In the genomic region with DNA sequence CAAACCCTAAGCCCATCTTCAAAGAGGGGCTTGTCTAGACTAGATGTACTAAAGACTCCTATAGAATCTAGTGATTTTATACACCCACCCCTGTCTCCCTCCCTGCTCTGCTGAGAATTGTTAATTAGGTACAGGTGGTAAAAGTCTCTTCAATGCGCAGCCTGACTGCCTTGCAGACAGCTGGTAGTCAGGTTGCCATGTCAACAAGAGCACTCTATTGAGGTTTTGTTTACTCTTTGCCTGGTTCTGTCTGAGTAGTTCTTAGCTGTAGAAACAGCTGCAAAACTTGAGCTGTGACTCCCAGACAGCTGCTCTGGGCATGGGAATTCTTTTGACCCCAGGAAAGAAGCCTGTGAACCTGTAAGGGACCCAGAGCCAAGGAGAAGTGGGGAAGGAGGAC, we compare ENCODE assay signal across 9 mouse cellular contexts.
A peak's percentile ranks its signal among the peaks of the same experiment; 100 is the strongest.
DNase-seq lines count a peak whose midpoint lies in the region; ATAC-seq lines count a peak whose summit lies in the region.
"Had no signal": no experiment of that assay in that cellular context is flagged by ENCODE, and none has a peak within 500 bp of the region (broad histone marks: within the 10 kb centered on the region; RNA-seq: fewer than 3 reads in every experiment).

No protein-coding gene starts in this region.

- 0% methylated on average over 1 of the region's 1 CpGs for WGBS in hindbrain, embryonic 15.5 days
- 0% methylated on average over 1 of the region's 1 CpGs for WGBS in midbrain, embryonic 15.5 days
- 37% methylated on average over 1 of the region's 1 CpGs for WGBS in liver, embryonic 12.5 days (ENCODE audit: insufficient replicate concordance)

- H3K27me3 ChIP-seq in hindbrain, embryonic 15.5 days: no peaks in the 10 kb centered on the region
- no peaks in the 10 kb centered on the region for H3K27me3 ChIP-seq in midbrain, embryonic 15.5 days (replicated peaks)
- H3K27me3 ChIP-seq in liver, embryonic 12.5 days (replicated peaks): no peaks in the 10 kb centered on the region

- H3K4me1 ChIP-seq in hindbrain, embryonic 15.5 days (replicated peaks): peaks cover 14% of the 10 kb centered on the region
- H3K4me1 ChIP-seq in midbrain, embryonic 15.5 days: peaks cover 14% of the 10 kb centered on the region
- no peaks in the 10 kb centered on the region for H3K4me1 ChIP-seq in liver, embryonic 12.5 days

- no peak overlapping the region for H3K4me3 ChIP-seq in hindbrain, embryonic 15.5 days
- no peak overlapping the region for H3K4me3 ChIP-seq in midbrain, embryonic 15.5 days
- no peak overlapping the region for H3K4me3 ChIP-seq in liver, embryonic 12.5 days

- peak overlapping the region; percentile 40 for H3K27ac ChIP-seq in hindbrain, embryonic 15.5 days (replicated peaks)
- peak overlapping the region; percentile 27 for H3K27ac ChIP-seq in midbrain, embryonic 15.5 days
- H3K27ac ChIP-seq in liver, embryonic 12.5 days: no peak overlapping the region

- H3K4me2 ChIP-seq in hindbrain, embryonic 15.5 days: no peak overlapping the region
- H3K4me2 ChIP-seq in midbrain, embryonic 15.5 days: no peak overlapping the region
- no peak overlapping the region for H3K4me2 ChIP-seq in liver, embryonic 12.5 days
- H3K4me2 ChIP-seq: heart, embryonic 11.5 days had no signal

- peak; percentile 74 for DNase-seq in brain, adult 2 months (ENCODE audit: low read depth, low spot score)
- peak; percentile 72 for DNase-seq in embryo, embryonic 11 days
- no peak for DNase-seq in adrenal gland, postnatal 36 days
- no peak for DNase-seq in spleen, adult 12 weeks (ENCODE audit: low spot score)
- DNase-seq: thymus, postnatal 36 days had no signal

- H3K9ac ChIP-seq in hindbrain, embryonic 15.5 days: no peak overlapping the region
- H3K9ac ChIP-seq in midbrain, embryonic 15.5 days: no peak overlapping the region
- H3K9ac ChIP-seq in liver, embryonic 12.5 days: no peak overlapping the region

- H3K9me3 ChIP-seq in hindbrain, embryonic 15.5 days: no peaks in the 10 kb centered on the region
- H3K9me3 ChIP-seq in midbrain, embryonic 15.5 days: no peaks in the 10 kb centered on the region
- no peaks in the 10 kb centered on the region for H3K9me3 ChIP-seq in liver, embryonic 12.5 days (replicated peaks)

- H3K36me3 ChIP-seq in hindbrain, embryonic 15.5 days: no peaks in the 10 kb centered on the region
- H3K36me3 ChIP-seq in midbrain, embryonic 15.5 days (replicated peaks): no peaks in the 10 kb centered on the region
- no peaks in the 10 kb centered on the region for H3K36me3 ChIP-seq in liver, embryonic 12.5 days

- peak; percentile 93 for ATAC-seq in hindbrain, embryonic 15.5 days (ENCODE audit: low FRiP score, low read depth)
- peak; percentile 96 for ATAC-seq in midbrain, embryonic 15.5 days (replicated peaks)
- ATAC-seq in liver, embryonic 12.5 days: no peak

Comparison
In these comparisons a context has a peak if more than half of its experiments do, and no peak if none do; other contexts are left out.
1. DNase-seq: peak in brain, adult 2 months (single experiment) and embryo, embryonic 11 days (single experiment); none in adrenal gland, postnatal 36 days (0 of 2) and spleen, adult 12 weeks (single experiment).